Mouse (Mus musculus) urinary bladder, postnatal 14 days (tissue): ENCODE measurements around the gene Ntrk3.
A peak's percentile ranks its signal among the peaks of the same experiment; 100 is the strongest.

Source experiments
- DNase-seq: peaks from one replicate; pipeline ENCODE4 v3.0.0; 2021; ENCODE audit warnings: low spot score

The Ntrk3 gene

GRCm38 (mm10) chr7:78579461-78580234 lies 158.2 kb downstream of the Ntrk3 start:
- DNase-seq, result no peak

- no peak for DNase-seq
Observed at GRCm38 (mm10) chr7:78578461-78579359, 159.1 kb downstream of the Ntrk3 start.

- DNase-seq, result no peak
Observed at GRCm38 (mm10) chr7:78578111-78578460, 159.7 kb downstream of the Ntrk3 start.

DNA sequence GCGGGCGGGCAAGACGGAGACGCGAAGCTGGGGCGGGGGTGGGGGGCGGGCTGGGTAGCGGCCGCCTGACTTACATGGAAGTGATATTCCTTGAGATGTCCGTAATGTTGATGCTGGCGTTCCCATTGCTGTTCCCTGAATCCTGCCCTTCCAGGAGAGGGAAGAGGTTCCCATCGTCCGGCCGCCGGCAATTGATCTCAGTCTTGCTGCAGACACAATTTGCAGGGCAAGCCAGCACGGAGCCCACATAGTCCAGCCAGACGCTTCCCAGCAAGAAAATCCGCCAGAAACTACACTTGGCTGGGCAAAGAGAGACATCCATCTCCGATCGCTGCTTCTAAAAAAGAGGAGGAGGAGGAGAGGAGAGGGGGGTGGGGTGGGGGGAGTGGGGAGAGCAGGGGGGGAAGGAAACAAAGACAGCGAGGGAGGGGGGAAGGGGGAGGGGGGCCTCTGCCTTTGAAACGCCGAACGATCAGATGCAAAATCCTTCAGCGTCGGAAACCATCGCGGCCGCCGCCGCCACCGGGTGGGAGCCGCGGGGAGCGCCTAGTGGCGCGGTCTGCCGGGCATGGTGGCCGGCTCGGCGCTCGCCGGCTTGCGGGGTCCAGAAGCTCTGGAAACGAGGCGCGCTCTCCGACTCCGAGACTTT lies 160.2 kb downstream of the Ntrk3 start:
- DNase-seq, result no peak

- DNase-seq, result peak; percentile 50
Observed at GRCm38 (mm10) chr7:78576706-78577461, 160.9 kb downstream of the Ntrk3 start.

DNA sequence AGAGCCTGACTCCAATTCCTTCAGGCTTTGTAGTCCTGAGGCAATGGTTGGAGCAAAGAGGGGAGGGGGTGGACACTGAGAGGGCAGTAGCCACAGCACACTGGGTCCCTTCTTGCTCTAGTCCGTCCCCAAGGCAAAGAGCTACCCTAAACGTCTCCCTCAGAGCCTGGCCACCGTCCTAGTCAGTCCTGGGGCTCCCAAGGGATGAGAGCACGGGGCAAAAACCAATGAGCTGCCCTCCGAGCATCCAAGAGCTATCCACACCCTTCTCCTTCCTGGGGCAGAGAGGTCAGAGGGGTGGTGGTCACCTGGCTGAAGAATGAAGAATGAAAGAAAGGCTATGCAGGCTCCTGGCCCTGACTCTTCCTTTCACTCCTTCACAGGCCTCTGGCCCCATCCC lies 161.6 kb downstream of the Ntrk3 start:
- no peak for DNase-seq

- DNase-seq, result no peak
Observed at GRCm38 (mm10) chr7:78575556-78575955, 162.3 kb downstream of the Ntrk3 start.

GRCm38 (mm10) chr7:78571196-78571595 lies 166.6 kb downstream of the Ntrk3 start:
- no peak for DNase-seq

- DNase-seq, result no peak
Observed at GRCm38 (mm10) chr7:78569255-78569618, 168.6 kb downstream of the Ntrk3 start.

- peak; percentile 59 for DNase-seq
Observed at GRCm38 (mm10) chr7:78568411-78569254, 169.2 kb downstream of the Ntrk3 start.

DNA sequence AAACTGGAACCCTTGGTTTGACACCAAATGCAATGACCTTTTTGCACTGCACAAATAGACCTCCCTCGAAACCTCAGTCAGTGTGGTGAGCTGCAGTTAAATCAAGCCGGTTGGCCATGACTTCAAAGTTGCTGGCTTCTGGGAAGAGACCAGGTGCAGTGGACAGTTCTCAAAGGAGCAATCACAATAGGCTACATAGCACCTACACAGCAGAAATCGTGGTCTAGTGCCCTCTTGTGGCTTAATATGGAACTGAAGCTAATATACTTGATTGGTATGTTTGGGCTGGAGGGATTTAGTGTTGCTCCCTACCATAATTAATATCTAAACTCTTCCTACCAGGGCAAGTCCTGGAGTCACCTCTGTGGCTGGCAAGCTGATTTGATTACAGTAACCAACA lies 171.2 kb downstream of the Ntrk3 start:
- DNase-seq, result peak; percentile 8

DNA sequence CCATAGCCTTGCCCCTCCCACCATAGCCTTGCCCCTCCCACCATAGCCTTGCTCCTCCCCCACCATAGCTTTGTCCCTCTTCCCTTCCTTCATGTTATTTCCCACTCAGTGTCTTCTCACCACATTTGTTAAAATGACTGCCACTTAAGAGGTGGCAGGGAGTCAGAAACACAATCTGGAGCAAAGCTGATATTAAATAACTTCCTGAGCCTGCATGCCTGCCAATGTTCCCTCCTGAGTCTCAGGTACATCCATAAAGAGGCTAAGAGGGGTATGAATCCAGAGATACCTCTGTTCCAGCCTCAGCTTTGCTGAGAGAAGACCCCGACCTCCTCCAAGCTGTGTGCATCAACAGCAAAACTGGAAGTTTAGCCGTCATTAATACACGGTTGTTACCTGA lies 172.4 kb downstream of the Ntrk3 start:
- DNase-seq, result no peak

GRCm38 (mm10) chr7:78558503-78558902 lies 179.3 kb downstream of the Ntrk3 start:
- no peak for DNase-seq

DNA sequence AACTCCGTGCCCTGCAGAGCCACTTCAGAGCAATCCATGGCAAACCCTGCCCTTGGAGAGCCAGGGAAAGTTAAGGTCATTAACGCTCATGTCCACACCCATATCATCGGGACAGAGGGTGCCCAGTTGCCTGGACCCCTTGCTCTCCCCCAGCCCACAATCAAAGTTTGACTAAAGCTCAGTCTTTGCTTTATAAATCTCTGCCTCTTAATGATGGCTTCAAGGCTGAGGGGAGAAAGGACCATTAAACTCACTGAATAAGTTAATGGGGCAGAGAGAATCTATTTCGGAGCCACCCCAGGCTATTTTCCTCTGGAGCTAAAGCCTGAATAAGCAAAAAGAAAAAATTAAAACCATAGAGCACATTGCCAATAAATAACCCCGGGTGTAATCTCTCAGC lies 182.3 kb downstream of the Ntrk3 start:
- no peak for DNase-seq

DNA sequence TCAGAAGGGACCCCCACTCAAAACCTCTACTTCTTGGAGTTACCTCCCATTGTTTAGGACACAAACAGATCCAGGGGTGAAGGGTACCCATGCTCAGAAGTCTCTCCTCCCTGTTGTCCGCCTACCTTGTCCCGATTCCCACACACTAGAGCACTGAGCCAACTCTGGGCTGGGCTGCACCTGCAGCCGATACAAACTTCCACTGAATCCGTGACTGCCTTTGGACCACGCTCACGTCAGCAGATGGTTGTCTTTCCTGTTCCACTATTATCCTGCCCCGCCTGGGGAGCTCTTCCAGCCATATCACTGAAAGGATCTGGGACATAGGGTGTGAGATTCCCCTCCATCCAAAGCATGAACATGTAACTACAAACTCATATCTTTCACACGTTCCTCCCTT lies 188.4 kb downstream of the Ntrk3 start:
- no peak for DNase-seq

GRCm38 (mm10) chr7:78548721-78549120 lies 189.1 kb downstream of the Ntrk3 start:
- peak; percentile 5 for DNase-seq

GRCm38 (mm10) chr7:78546551-78546950 lies 191.3 kb downstream of the Ntrk3 start:
- DNase-seq, result no peak

- no peak for DNase-seq
Observed at GRCm38 (mm10) chr7:78542468-78542867, 195.3 kb downstream of the Ntrk3 start.

DNA sequence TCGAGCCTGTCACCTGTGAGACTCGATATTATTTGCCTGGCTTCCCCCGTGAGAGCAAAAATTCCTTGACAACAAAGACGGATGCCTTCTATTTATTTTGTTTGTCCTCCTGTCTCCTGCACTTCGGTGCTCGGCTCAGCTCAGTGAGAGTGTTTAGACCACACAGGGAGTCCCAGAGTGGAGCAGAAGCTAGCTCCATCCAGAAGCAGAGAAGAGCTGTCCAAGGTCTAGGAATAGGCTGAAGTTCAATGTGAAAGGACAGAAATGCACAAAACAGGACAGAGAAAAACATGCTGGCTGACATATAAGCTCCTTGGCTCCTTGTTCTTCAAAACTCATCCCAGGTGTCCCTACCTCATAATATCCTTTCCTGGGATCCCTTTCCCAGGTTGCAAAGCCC lies 207.5 kb downstream of the Ntrk3 start:
- DNase-seq, result no peak

DNA sequence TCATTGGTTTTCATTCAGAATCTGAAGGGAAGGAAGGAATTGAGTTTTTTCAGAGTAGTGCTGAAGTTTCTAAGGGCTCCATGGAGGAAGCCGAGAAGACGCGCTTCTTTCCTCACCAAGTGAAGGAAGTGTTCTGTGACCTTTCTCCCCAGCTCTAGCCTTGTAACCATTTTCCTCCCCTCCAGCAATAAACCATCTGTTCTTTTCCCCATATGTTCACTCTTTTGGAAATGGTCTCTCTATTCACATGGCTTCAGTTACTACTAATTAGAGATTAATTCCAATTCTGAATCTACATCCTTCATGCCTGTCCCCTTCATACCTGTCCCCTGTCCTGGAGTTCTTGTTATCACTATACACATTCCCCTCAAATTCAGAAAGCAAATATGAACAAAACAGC lies 209.8 kb downstream of the Ntrk3 start:
- no peak for DNase-seq

DNA sequence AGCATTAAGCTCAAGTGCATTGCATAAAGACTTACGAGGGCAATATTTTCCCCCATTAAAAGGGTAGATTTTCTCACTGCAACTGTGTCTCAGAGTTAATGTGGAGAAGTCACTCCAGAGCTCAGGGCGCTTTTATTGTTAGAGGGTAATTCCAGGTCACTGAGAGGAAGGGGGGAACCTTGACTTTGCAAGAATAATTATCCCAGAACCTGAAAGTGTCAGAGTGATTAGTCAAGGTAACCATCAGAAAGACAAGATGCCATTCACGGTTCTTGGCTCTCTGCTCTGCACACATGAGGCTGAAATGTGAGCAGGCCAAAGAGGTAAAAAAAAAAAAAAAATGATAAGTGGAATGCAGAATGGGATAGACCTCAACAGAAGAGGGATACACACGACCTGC lies 210.2 kb downstream of the Ntrk3 start:
- DNase-seq, result no peak
